Mouse (Mus musculus) testis, adult 2 months (tissue): ENCODE data around the gene I0C0044D17Rik.

Experiments
- CTCF ChIP-seq: fragments of 200-500 bp; IDR thresholded peaks from 2 replicates; pipeline ENCODE4 v1.5.1; 2012; ENCODE audit warnings: low read depth, mild to moderate bottlenecking, inconsistent platforms, low read length, moderate library complexity; ENCODE audit not compliant: control insufficient read depth, insufficient read depth, insufficient replicate concordance
- POLR2A ChIP-seq: fragments of 200-500 bp; IDR thresholded peaks from 2 replicates; pipeline ENCODE4 v1.6.1; 2012; ENCODE audit warnings: low read depth, mild to moderate bottlenecking, inconsistent platforms, low read length, moderate library complexity; ENCODE audit not compliant: control insufficient read depth

GRCm38 (mm10) chr4:98865386-98866237 is 42.0 kb upstream of the I0C0044D17Rik start:
- TF ChIP-seq POLR2A (no peak), CTCF (no peak)
